Mouse (Mus musculus): Measurements from ENCODE around the gene Arrdc1.
A peak's percentile ranks its signal among the peaks of the same experiment; 100 is the strongest.
"Not testable (repeated sequence)": the region's sequence is repeated elsewhere in the genome, so short reads cannot be mapped to it uniquely, and the experiment has no call there.

The Arrdc1 gene

DNA sequence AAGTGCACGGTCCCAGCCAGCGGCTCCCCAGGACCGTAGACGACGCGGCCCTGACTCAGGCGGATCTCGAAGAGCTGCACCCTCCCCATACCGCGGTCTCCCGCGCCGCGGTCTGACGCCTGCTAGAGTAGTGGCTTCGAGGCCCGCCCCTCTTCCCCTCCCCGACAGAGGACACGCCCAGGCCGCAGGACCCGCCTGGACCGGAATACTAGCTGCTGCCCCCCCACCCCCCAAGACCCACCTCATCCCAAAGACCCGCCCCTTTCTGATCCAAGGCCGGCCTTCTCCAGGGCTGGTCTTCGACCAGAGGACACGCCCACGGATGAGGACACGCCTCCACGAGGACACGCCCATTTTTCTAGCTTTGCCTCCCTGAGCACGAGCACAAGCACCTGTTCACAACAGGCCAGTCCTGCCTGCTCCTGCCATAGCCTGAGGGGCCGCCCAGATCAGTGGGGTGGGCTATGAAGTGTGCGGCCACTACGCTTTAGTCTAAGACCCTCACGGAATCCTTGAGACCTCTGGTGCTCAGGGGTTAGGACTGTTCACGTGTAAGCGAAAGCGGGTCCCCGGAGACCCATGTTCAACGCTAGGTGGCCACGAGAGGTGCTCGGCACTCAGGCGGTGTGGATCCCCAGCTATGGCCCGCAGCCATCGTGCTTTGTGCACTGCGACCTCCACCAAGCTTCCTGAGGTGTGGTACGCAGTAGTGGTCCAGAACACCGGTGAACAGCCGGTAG is at the start of gene Arrdc1:
Arrdc1 (minus strand) TSS at position 196 of the 740 bp plus-strand sequence.
- DNase-seq, result peak; percentile 96 to 97

GRCm38 (mm10) chr2:24976960-24977359 is 41.9 kb upstream of the Arrdc1 start:
- DNase-seq, result no peak

- peak; percentile 80 to 85 for DNase-seq
Measured at GRCm38 (mm10) chr2:24975704-24976297, 40.7 kb upstream of the Arrdc1 start, which contains the start of gene Pnpla7. TSS of gene Pnpla7 (plus strand) at chr2:24976033.

GRCm38 (mm10) chr2:24974906-24975703 is 40.1 kb upstream of the Arrdc1 start, which contains the start of gene Mrpl41:
TSS of gene Mrpl41 (minus strand) at chr2:24975098.
- peak; percentile 96 to 97 for DNase-seq

DNA sequence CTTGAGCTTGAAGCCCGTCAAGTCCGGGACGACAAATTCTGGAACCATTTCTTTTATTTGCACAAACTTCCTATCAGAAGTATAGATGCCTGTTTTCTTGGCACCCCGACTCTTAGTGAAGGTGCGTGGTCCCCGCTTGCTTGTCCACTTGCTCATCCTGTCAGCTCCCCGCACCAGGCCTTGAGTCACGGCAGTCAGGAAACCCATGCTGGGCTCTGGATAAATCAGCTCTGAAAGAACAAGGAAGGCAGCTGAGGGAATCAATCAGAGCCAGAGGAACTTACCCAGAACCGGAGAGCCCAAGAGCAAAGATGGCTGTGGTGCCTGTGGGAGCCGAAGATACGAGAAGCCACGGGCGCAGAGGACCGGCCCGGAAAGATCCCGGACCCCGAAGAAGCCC is 39.4 kb upstream of the Arrdc1 start:
- DNase-seq, result not testable (repeated sequence)

GRCm38 (mm10) chr2:24970386-24970785 is 35.3 kb upstream of the Arrdc1 start:
- no peak for DNase-seq

DNA sequence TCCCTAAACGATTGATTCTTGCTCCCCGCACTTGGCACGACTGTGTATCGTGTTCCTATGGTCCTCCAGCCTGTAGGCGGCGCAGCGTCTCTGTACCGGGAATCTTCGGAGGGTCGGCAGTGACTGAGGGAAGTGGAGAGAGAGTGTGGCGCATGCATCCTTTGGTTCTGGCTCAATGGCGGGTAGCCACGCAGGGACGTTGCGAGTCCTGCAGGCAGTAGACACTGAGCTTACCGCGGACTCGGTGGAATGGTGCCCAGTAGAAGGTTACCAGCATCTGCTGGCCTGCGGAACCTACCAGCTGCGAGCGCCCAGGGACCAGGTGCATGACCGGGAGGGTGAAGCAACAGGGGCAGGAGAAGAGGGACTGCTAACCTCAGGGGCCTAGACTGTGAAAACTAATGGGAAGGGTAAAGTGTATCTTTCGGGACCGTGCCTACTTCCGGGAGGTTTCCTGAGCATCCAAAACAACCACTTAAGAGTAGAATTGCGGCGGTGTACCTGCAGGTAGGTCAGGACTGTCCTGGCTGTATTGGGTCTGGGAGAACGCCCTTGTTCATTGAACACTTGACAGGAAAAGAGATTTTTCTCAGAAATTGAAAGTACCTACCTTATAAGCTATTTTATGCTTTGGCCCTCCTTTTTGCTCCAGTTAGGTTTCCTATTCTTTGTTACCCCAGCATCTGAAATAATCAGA is 27.4 kb upstream of the Arrdc1 start, which contains the start of gene Dph7:
Dph7 (plus strand) TSS at position 97 of the 697 bp plus-strand sequence.
- DNase-seq, result peak; percentile 77 to 85

DNA sequence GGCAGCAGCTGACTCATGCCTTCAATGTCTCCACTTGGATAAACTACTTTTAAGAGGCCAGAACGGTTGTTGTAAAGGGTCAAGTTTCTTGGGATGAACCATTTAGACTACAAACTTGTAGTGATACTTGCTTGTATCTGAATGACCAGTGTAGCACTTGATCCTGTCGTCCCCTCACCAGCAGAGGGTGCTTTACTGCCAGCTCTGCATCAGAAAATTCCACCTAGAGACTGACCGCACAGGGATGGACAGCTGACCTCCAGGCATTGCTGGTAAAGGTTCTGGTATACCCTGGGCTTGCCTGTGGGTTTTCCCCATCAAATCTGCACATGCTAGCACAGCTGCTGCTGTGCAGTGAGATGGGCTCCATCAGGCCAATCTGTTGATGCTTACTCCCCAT is 25.9 kb upstream of the Arrdc1 start:
- DNase-seq, result peak; percentile 43 to 59

- DNase-seq, result no peak
Measured at GRCm38 (mm10) chr2:24952537-24953055, 17.5 kb upstream of the Arrdc1 start.

GRCm38 (mm10) chr2:24950189-24950535 is 15.1 kb upstream of the Arrdc1 start:
- no peak for DNase-seq

GRCm38 (mm10) chr2:24949421-24950188 is 14.6 kb upstream of the Arrdc1 start, which contains the start of gene Zmynd19:
TSS of gene Zmynd19 (plus strand) at chr2:24949792.
- DNase-seq, result peak; percentile 96 to 97

DNA sequence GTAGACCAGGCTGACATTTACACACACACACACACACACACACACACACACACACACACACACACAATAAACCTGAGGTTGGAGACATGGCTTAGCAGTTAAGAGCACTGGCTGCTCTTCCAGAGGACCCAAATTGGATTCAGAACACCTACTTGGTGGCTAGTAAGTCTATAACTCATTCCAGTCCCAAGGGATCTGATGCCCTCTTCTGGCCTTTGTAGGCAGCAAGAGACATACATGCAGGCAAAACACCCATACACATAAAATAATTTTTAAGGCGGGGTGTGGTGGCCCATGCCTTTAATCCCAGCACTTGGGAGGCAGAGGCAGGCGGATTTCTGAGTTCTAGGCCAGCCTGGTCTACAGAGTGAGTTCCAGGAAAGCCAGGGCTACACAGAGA is 9.3 kb upstream of the Arrdc1 start:
- DNase-seq, result peak; percentile 61 to 64

- DNase-seq, result no peak
Measured at GRCm38 (mm10) chr2:24942092-24942491, 7.0 kb upstream of the Arrdc1 start.

GRCm38 (mm10) chr2:24934441-24934963 is 550 bp downstream of the Arrdc1 start:
- DNase-seq, result peak; percentile 52 to 70

GRCm38 (mm10) chr2:24929593-24929992 is 5.5 kb downstream of the Arrdc1 start:
- no peak for DNase-seq

DNA sequence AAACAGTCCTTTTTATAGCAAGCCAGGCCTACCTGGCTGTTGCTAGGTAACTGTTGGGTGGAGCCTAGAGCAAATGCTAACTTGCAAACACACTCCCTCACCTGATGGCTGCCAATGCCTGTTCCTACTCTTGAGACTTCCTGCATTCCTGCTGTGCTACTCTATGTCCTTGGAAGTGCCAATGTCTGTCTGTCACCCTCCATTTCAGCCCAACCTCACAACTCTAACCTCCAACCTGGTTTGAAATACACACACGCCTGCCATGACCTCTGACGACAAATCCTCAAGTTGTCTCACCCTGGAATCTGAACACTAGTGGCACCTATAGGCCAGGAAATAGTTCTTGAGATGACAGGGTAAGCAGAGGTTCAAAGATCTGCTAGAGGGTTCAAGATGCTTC is 5.9 kb downstream of the Arrdc1 start:
- DNase-seq, result peak; percentile 39 to 76

DNA sequence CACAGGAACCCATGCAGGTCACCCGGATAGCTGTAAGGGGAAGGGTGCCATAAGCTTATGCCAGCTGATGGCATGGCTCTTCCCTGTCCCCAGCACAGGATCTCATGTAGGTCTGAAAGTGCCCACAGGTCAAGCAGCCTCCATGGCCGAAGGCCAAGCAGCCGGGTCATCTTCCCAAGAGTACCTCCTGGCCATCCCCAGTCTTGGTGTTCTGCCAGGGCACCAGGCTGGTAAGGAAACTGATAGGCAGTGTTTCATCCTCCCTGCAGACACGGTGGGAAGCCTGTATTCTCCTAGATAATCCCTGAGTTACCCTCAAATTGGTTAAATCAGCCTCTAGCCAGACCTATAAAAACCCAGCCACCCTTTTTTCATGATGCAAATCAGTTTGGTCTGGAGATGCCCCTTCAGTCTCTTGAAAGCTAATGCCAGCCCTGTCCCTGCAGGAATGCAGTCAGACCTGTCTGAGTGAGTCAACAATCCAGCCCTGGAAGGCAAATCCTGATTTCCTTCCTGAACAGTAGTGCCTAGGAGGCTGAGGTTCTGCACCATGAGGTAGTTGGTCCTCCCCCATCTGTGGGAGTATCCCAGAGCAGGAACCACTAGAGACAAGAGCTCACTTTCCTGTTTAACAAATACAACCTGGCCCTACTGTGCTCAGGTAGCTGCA is 7.1 kb downstream of the Arrdc1 start:
- peak; percentile 50 to 84 for DNase-seq

- no peak for DNase-seq
Measured at GRCm38 (mm10) chr2:24926965-24927358, 8.1 kb downstream of the Arrdc1 start.

DNA sequence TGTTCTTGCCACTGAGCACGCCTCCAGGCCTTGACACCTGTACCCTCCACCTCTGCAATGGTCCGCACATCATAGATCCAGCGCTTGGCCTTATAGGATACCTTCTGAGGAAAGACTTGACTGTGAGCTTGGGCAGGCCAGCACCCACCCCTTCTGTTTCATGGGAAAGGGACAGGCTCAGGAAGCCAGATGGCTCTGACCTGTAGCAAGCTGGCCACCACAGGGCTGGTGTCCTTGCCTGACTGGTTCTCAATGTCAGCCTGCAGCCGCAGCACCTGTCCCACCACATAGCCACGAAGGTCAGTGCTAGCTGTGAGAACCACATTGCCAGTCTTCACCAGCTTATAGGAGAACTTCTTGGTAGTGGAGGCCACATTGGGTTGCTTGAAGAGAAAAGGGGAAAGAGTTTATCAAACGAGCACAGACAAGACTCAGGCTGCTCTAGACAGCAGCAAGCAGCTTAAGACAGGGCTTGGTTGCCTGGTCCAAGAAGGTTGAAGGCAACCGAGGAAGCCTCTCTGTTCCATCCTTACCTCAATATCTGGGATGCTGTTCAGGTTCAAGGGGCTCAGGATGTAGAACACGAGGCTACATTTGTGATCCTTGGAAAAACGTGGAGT is 8.6 kb downstream of the Arrdc1 start:
- no peak for DNase-seq

- DNase-seq, result no peak
Measured at GRCm38 (mm10) chr2:24925284-24925683, 9.8 kb downstream of the Arrdc1 start.
